Mouse (Mus musculus): ENCODE results near the gene Gfra4.
A peak's percentile ranks its signal among the peaks of the same experiment; 100 is the strongest.

Gene Gfra4

DNA sequence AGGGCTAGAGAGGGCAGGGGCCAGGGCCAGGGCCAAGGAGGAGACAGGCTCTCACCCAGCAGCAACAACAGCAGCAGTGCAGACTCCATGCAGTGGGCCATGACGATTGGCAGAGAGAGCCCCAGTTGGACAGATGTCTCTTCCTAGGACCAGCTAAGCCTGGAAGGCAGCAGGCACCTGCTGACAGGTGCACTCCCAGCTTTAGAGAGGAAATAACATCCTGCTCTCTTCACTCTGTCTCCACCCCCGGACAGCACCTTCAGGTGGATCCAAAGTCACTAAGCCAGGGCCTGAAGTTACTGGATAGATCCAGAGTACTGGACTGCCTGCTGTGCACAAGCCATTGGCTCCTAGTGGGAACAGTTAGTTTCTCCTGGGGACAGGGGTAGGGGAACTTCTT is at the start of gene Gfra4:
Gene Gfra4 (minus strand): TSS at position 101 of the 400 bp plus-strand sequence.
- DNase-seq (ENCODE audit: extremely low read depth, insufficient read length, low spot score): no peak

DNA sequence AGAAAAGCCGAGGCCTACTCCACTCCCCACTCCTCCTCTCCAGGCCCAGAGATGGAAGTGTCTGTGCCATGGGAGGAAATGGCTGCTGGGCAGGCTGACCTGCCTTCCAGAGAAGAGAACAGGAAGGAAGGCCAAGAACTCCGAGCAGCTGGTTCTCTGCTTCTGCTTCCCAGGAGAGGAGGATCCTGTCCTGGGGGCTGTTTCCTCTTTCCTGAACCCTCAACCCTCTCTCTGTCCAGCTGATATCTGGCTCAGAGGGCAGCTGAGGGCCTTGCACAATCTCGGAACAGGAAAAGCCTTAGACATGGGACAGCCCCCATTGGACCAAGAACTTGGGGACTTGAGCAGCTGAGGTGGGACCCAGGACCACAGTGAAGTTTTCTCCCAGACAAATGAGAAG is 48.0 kb upstream of the Gfra4 start:
- no peak for DNase-seq (ENCODE audit: extremely low read depth, insufficient read length, low spot score)

- no peak for DNase-seq (ENCODE audit: extremely low read depth, insufficient read length, low spot score)
Observed at GRCm38 (mm10) chr2:131089634-131090033, 46.7 kb upstream of the Gfra4 start.

- DNase-seq (ENCODE audit: extremely low read depth, insufficient read length, low spot score): no peak
Observed at GRCm38 (mm10) chr2:131088581-131088980, 45.7 kb upstream of the Gfra4 start.

DNA sequence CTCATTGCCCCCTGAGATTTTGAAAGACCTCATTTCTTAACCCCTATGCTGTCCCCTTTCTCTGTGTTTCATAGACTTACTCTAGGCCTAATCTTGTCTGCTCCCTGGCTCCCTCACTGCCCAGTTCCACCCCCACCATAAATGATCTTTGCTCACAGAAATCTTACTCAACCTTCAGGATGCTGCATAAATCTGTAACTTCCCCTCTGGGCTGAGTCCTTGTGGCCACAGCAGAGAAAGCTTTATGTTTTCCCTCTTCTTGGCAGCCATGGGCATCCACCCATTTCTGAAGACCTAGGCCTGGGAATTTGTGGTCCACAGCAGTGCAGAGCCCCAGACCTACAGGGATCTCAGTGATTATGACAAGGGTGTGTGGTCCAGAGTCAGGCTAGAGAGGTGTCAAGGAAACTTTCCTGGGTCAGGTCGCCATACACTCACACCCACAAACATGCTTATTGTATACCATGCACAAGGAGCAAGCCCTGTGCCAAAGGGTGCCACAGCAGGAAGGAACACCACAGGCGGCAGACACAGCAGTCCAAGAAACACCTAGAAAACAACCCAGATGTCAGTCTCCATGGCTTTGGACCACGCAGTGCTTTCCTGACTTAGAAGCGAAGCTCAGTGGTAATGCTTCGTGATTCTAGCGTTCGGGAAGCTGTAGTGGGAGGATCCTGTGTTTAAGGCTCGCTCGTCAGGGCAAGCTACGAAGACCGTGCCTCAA is 43.9 kb upstream of the Gfra4 start, which contains the start of gene Siglec1:
Gene Siglec1 (minus strand): TSS at position 99 of the 724 bp plus-strand sequence.
- DNase-seq (ENCODE audit: extremely low read depth, insufficient read length, low spot score): no peak

DNA sequence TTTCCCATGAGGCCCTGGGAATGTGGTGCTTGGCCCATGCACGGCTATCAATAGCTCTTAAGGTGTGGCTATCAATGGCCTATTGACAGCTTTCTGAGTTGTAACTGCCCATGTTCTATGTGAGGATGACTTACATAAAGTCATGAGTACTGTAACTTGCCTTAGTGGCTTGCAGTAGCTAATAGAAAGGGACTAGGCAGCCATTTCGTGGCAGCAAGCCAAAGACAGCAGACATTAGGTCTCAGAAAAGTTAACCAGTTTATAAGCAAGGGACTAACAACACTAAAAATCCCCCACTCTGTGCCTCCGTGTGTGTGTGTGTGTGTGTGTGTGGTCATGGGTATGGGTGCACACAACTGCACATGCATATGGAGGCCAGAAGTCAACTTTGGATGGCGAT is 41.3 kb upstream of the Gfra4 start:
- no peak for DNase-seq (ENCODE audit: extremely low read depth, insufficient read length, low spot score)

DNA sequence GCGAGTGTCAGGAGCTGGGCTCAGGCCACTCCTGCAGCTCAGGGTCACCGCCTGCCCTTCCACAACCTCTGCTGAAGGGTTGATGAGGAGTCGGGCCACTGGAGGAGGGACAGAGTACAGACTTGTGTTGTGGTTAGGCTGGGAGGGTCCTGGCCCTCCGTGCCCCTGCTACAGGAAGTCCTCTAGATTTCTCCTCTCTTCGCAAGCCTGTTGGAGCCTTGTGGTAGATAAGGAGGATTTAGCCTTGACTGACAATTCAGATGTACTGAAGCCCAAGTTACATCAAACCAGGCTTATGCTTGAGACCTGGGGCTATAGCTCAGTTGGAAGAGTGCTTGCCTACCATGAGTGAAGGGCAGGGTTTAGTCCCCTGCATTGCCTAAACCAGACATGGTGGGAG is 37.6 kb upstream of the Gfra4 start:
- no peak for DNase-seq (ENCODE audit: extremely low read depth, insufficient read length, low spot score)

DNA sequence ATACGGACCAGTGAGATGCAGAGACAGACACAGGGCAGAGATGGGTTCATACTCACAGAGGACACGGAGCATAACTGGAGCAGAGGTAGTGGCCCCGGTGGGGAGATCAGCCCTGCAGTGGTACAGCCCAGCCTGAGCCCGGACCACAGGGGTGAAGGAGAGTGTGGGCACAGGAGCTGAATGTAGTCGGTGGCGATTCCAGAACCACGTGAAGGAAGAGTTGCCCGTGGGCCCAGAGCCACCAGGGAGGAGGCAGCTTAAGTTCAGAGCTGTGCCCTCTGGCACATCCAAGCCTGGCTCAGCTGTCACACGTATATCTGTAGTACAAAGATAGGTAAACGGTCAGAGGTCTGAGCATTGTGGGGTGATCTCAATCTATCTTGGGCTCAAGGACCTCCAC is 29.6 kb upstream of the Gfra4 start:
- DNase-seq (ENCODE audit: extremely low read depth, insufficient read length, low spot score): no peak

- DNase-seq (ENCODE audit: extremely low read depth, insufficient read length, low spot score): no peak
Observed at GRCm38 (mm10) chr2:131067481-131067880, 24.6 kb upstream of the Gfra4 start.

- DNase-seq (ENCODE audit: extremely low read depth, insufficient read length, low spot score): no peak
Observed at GRCm38 (mm10) chr2:131066342-131066741, 23.5 kb upstream of the Gfra4 start.

- no peak for DNase-seq (ENCODE audit: extremely low read depth, insufficient read length, low spot score)
Observed at GRCm38 (mm10) chr2:131063404-131063864, 20.5 kb upstream of the Gfra4 start, which contains the start of gene Adam33. Gene Adam33, minus strand, starts transcription at chr2:131063814.

DNA sequence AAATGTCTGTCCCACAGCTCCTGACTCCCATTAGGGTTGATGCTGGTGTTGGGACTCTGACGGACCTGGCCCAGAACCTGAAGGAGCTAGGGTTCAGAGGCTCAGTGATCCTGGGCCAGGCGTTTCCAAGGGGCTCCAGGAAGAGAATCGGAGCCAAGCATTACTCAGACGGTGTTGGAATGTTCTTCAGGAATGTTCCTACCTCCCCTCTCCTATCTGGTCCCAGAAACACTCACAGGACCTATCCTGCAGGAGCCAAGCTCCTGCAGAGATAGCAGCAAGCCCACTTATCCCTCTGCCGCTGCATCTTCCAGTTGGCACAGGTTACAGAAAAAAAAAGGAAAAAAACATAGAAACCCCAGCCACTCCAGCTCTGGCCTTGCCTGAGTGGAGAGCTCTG is 18.7 kb upstream of the Gfra4 start:
- no peak for DNase-seq (ENCODE audit: extremely low read depth, insufficient read length, low spot score)

DNA sequence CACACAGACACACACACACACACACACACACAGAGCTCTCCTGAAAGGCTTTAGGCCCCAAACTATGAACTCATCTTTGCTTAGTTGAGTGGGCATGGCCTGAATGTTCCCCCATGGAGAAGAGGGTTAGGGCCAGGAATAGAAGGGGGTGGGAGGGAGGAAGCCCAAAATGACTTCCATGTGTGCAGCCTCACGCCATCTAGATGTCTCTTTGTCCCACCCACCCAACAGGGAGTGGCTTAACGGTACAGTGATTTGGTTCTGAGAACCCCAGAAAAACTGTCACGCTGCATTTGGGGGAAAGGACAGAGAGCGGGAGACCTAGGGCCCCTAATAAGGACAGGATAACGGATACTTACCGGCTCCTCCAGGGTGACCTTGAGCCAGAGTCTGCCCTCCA is 17.9 kb upstream of the Gfra4 start:
- no peak for DNase-seq (ENCODE audit: extremely low read depth, insufficient read length, low spot score)

GRCm38 (mm10) chr2:131059781-131060540 is 17.1 kb upstream of the Gfra4 start:
- no peak for DNase-seq (ENCODE audit: extremely low read depth, insufficient read length, low spot score)

GRCm38 (mm10) chr2:131059377-131059776 is 16.5 kb upstream of the Gfra4 start:
- DNase-seq (ENCODE audit: extremely low read depth, insufficient read length, low spot score): no peak

GRCm38 (mm10) chr2:131058672-131059071 is 15.8 kb upstream of the Gfra4 start:
- no peak for DNase-seq (ENCODE audit: extremely low read depth, insufficient read length, low spot score)

DNA sequence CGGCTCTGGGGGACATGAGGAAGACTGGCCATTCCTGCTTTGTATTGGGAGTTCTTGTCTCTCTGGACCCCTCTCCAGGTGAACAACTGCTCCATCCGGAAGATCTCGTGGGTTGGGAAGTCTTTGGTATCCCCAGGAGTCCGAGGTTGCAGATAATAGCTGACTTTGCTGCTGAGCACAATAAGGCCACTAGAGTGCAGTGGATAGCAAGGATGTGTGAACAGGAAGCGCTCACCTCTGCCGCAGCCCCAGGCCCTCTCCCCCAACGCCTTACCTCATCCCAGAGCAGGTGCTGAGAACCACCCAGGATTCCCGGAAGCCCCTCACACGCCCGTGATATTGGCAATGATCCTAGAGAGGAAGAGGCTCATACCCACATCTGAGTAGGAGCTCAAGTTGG is 13.3 kb upstream of the Gfra4 start:
- DNase-seq (ENCODE audit: extremely low read depth, insufficient read length, low spot score): peak; percentile 77

DNA sequence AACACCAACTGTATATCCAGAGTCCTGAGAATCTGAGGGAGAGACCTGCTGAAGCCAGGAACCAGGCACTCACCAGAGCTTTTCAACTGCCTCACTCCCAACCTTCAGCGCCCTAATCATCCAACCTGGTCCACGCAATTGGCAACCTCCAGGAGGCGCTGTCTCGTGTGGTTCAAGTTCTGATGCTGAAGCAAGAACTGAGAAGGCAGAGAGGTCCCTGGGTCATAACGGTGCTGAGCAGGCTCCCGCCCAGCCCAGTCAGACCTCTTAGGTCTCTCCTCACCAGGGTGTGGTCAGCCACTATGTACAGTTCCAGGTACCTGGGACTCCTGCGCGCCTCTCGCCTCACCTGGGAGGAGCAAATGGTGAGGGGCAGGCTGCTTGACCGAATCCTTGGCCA is 12.7 kb upstream of the Gfra4 start:
- DNase-seq (ENCODE audit: extremely low read depth, insufficient read length, low spot score): peak; percentile 53

- DNase-seq (ENCODE audit: extremely low read depth, insufficient read length, low spot score): no peak
Observed at GRCm38 (mm10) chr2:131054646-131055264, 11.9 kb upstream of the Gfra4 start.

GRCm38 (mm10) chr2:131053851-131054645 is 11.2 kb upstream of the Gfra4 start:
- DNase-seq (ENCODE audit: extremely low read depth, insufficient read length, low spot score): no peak

Measured in 3134 (cell line).